21 mouse cellular contexts compared by ENCODE assay signal in the genomic region with DNA sequence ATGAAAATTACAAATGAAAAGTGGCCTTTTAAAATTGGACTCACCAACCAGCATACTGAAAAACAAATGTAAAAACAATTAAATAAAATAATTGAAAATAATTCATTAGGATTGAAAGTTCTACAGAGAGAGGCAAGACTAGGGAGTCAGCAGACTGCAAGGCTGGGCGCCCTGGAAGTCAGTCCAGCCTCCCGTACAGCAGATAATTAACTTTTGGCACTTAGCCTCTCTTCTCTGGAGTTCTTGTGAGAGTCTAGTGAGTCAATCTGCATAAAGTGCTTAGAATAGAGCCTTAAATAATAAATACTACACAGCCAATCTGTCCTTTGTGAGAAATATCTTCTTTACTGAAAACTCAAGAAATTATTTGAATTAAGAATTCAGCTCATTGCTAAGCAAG.
DNase-seq lines count a peak whose midpoint lies in the region; ATAC-seq and TF ChIP-seq lines count a peak whose summit lies in the region.
"Had no signal": no experiment of that assay in that cellular context is flagged by ENCODE, and none has a peak within 500 bp of the region (broad histone marks: within the 10 kb centered on the region; RNA-seq: fewer than 3 reads in every experiment).

No protein-coding gene starts in this region.

- no peak overlapping the region for H3K4me3 ChIP-seq in forebrain, embryonic 15.5 days
- no peak overlapping the region for H3K4me3 ChIP-seq in forebrain, embryonic 11.5 days (ENCODE audit: low read depth, low read length)
- H3K4me3 ChIP-seq in layer of hippocampus, adult 2 months = no peak overlapping the region
- H3K4me3 ChIP-seq: erythroblast, embryonic 14.5 days; heart, embryonic 13.5 days had no signal

- 0 out of 2 replicates have a peak, but pooled peaks have one; percentile 38 for ATAC-seq in forebrain, embryonic 15.5 days (replicated peaks)
- no peak for ATAC-seq in forebrain, embryonic 11.5 days (replicated peaks; ENCODE audit: low FRiP score)
- ATAC-seq: hindbrain, embryonic 16.5 days; intestine, postnatal 0 days had no signal

- H3K4me1 ChIP-seq in forebrain, embryonic 15.5 days = peaks cover 6% of the 10 kb centered on the region; the same call in 1 of the 2 replicates
- H3K4me1 ChIP-seq in forebrain, embryonic 11.5 days (replicated peaks; ENCODE audit: control insufficient read depth, insufficient read depth, low read length) = no peaks in the 10 kb centered on the region

- no peak for DNase-seq in forebrain, embryonic 11.5 days (ENCODE audit: low spot score)
- DNase-seq in layer of hippocampus, adult 2 months (ENCODE audit: low spot score in 2 of 2) = peak in 1 of 2 experiments; percentile 32
- DNase-seq in layer of hippocampus, postnatal 25 days (ENCODE audit: extremely low spot score in 1 of 2, low spot score in 1 of 2) = no peak
- peak; percentile 60 for DNase-seq in kidney, adult 9 months
- DNase-seq in gastrocnemius, adult 8-10 months (ENCODE audit: low spot score in 2 of 2) = no peak
- no peak for DNase-seq in urinary bladder, adult 2 months (ENCODE audit: low spot score)
- DNase-seq: adrenal gland, adult 8-10 months; B cell, adult 2 months; cerebellum, adult 11-12 months; gastrocnemius, postnatal 14 days; heart, postnatal 36 days; lung, adult 2 months; lung, postnatal 4 days; retina, postnatal 1 day had no signal

- no peaks in the 10 kb centered on the region for H3K27me3 ChIP-seq in forebrain, embryonic 15.5 days
- H3K27me3 ChIP-seq in forebrain, embryonic 11.5 days (ENCODE audit: control insufficient read depth, insufficient read depth, low read length) = no peaks in the 10 kb centered on the region
- H3K27me3 ChIP-seq: heart, embryonic 13.5 days had no signal

- no peak overlapping the region for H3K9ac ChIP-seq in forebrain, embryonic 15.5 days (replicated peaks)
- no peak overlapping the region for H3K9ac ChIP-seq in forebrain, embryonic 11.5 days (ENCODE audit: low read length)
- H3K9ac ChIP-seq: heart, embryonic 13.5 days had no signal

- no peaks in the 10 kb centered on the region for H3K36me3 ChIP-seq in forebrain, embryonic 15.5 days
- no peaks in the 10 kb centered on the region for H3K36me3 ChIP-seq in forebrain, embryonic 11.5 days (ENCODE audit: control insufficient read depth, insufficient read depth, low read length)
- H3K36me3 ChIP-seq: heart, embryonic 13.5 days had no signal

- no peak overlapping the region for H3K4me2 ChIP-seq in forebrain, embryonic 15.5 days (replicated peaks)
- no peak overlapping the region for H3K4me2 ChIP-seq in forebrain, embryonic 11.5 days (ENCODE audit: low read depth, low read length, severe bottlenecking)
- H3K4me2 ChIP-seq: heart, embryonic 13.5 days; liver, embryonic 11.5 days had no signal

- WGBS in forebrain, embryonic 15.5 days = 41% methylated on average over 2 of the region's 2 CpGs
- WGBS in forebrain, embryonic 11.5 days = 86% methylated on average over 2 of the region's 2 CpGs

- H3K27ac ChIP-seq in forebrain, embryonic 15.5 days (replicated peaks) = 0 out of 2 replicates have a peak overlapping the region, but pooled peaks have one; percentile 26
- no peak overlapping the region for H3K27ac ChIP-seq in forebrain, embryonic 11.5 days (ENCODE audit: low read depth, low read length)
- H3K27ac ChIP-seq in layer of hippocampus, adult 2 months = peak overlapping the region; percentile 19; the same call in 1 of the 2 replicates
- H3K27ac ChIP-seq: heart, embryonic 13.5 days; stomach, postnatal 0 days had no signal

- H3K9me3 ChIP-seq in forebrain, embryonic 15.5 days = no peaks in the 10 kb centered on the region
- no peaks in the 10 kb centered on the region for H3K9me3 ChIP-seq in forebrain, embryonic 11.5 days (ENCODE audit: control insufficient read depth, low read length)
- H3K9me3 ChIP-seq: heart, embryonic 13.5 days had no signal

- no peak for TF ChIP-seq CTCF in layer of hippocampus, adult 2 months (conservative IDR thresholded peaks at IDR 0.05)
